Mouse (Mus musculus) kidney, adult 2 months (tissue): ENCODE data around the gene Sugct. TPM values are rescaled to one million over a fixed set of nuclear protein-coding genes. Genes with fewer than 3 reads are reported as not detected.
"Not testable (repeated sequence)": the region's sequence is repeated elsewhere in the genome, so short reads cannot be mapped to it uniquely, and the experiment has no call there.

Source experiments
- DNase-seq: peaks from one replicate; pipeline ENCODE4 v3.0.0; 2021
- H3K27ac ChIP-seq: fragments of 200-500 bp; 2 replicates; pipeline ENCODE4 v1.5.1; 2012; ENCODE audit warnings: low read depth, low read length, control low read depth, inconsistent platforms; ENCODE audit not compliant: insufficient read depth
- H3K27me3 ChIP-seq: fragments of 200-500 bp; replicated peaks from 2 replicates; pipeline ENCODE4 v1.6.1; 2012; ENCODE audit warnings: mild to moderate bottlenecking, moderate library complexity, low read length, inconsistent platforms; ENCODE audit not compliant: control insufficient read depth, insufficient read depth
- H3K36me3 ChIP-seq: fragments of 200-500 bp; 2 replicates; pipeline ENCODE4 v1.6.1; 2012; ENCODE audit warnings: mild to moderate bottlenecking, moderate library complexity, low read length, inconsistent platforms; ENCODE audit not compliant: control insufficient read depth, insufficient read depth
- H3K4me1 ChIP-seq: fragments of 200-500 bp; 2 replicates; pipeline ENCODE4 v1.6.1; 2011; ENCODE audit warnings: low read length; ENCODE audit not compliant: control insufficient read depth, insufficient read depth
- H3K4me3 ChIP-seq: fragments of 200-500 bp; 2 replicates; pipeline ENCODE4 v1.5.1; 2011; ENCODE audit warnings: mild to moderate bottlenecking, low read depth, low read length, control low read depth; ENCODE audit not compliant: insufficient read depth
- CTCF ChIP-seq: fragments of 200-500 bp; conservative IDR thresholded peaks from 2 replicates; pipeline ENCODE4 v1.5.1; 2011; ENCODE audit warnings: low read depth, mild to moderate bottlenecking, control low read depth, low read length, moderate library complexity, mixed read lengths; ENCODE audit not compliant: insufficient read depth, insufficient read length
- POLR2A ChIP-seq: fragments of 200-500 bp; IDR thresholded peaks from one replicate; pipeline ENCODE4 v1.6.1; 2011; ENCODE audit warnings: low read depth, low read length, control low read depth
- WGBS: fragments of 180-500 bp; shearing (Covaris S2); methylation state at CpG from one replicate; pipeline ENCODE4 v1.1.7; 2018; 5-methylcytosine and 5-hydroxymethylcytosine counted together
- polyA plus RNA-seq: library from polyadenylated mRNA; depleted of rRNA; stranded (reverse); fragments of >200 nt; gene quantifications from 2 replicates; pipeline ENCODE4 v1.2.3, GENCODE M21; 2012

Sugct gene
- polyA plus RNA-seq, 1 experiment = 35.5 TPM

GRCm38 (mm10) chr13:16835111-16835510 is 860.2 kb downstream of the Sugct start:
- Histone ChIP-seq H3K27ac (no peak overlapping the region), H3K36me3 (no peaks in the 10 kb centered on the region), H3K27me3 (no peaks in the 10 kb centered on the region), H3K4me1 (no peaks in the 10 kb centered on the region), H3K4me3 (no peak overlapping the region)
- DNase-seq = peak; percentile 4
- whole genome bisulfite sequencing = 39% methylated on average over 2 of the region's 2 CpGs
- TF ChIP-seq CTCF (no peak), POLR2A (no peak)

DNA sequence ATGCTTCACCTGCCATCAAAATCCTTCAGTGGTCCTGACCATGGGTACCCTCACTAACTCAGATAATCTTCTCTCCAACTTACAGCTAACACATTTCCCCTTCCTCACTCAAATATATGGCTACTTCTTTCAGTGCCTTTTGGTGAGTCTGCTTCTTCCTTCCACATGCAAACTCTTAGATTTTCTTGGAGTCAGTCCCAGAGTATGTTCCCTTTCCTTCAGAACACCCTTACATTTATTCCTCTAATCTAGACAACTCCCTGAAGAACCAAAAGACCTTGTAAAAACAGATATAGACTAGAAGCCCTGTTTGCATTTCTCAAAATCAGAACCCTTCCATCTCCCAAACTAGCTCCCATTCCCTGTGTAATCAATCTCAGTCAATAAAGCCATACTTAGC is 862.3 kb downstream of the Sugct start:
- Histone ChIP-seq H3K4me1 (no peaks in the 10 kb centered on the region), H3K4me3 (no peak overlapping the region), H3K36me3 (no peaks in the 10 kb centered on the region), H3K27ac (no peak overlapping the region), H3K27me3 (no peaks in the 10 kb centered on the region)
- DNase-seq = no peak
- no peak for TF ChIP-seq CTCF
- TF ChIP-seq POLR2A = no peak

DNA sequence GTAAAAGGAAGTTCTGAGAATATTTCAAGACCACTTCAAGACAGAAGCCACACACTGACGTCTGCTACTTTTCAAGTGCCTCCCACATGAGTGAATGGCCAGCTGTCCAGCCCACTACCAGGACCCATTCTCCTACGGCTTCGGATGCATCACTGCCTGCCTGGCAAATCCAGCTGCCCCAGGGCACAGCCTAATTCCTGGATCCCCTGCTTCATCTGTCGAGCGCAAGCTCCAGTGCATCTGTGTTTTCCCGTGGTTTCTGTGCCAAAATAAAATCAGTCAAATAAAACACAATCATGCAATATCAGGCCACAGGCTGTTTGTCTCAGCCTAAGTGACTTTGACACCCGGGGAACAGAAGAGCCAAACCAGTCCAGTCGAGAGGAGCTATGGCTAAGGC is 863.5 kb downstream of the Sugct start:
- Histone ChIP-seq H3K27ac (no peak overlapping the region), H3K4me3 (no peak overlapping the region), H3K36me3 (no peaks in the 10 kb centered on the region), H3K27me3 (no peaks in the 10 kb centered on the region), H3K4me1 (no peaks in the 10 kb centered on the region)
- no peak for TF ChIP-seq CTCF
- TF ChIP-seq POLR2A = no peak
- no peak for DNase-seq
- WGBS = 57% methylated on average over 8 of the region's 8 CpGs

DNA sequence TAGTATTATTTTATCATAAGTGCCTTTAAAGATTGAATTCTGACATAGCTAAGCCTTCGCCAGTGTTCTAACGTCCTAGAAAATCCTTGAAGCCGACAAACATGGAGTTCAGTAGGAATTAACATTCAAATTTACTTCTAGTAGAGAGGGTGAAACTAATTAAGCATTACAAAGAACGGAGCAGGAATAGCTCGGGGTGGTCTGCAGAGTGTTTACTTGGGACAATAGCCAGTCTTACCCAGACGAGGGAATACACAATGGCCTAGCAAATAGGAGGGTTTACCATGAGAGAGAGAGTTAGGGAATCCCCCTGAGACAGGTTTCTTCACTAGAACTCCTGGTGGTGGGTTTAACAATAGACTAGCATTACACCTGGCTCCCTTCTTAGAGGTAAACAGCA is 865.1 kb downstream of the Sugct start:
- H3K27ac ChIP-seq, DNase-seq, H3K27me3 ChIP-seq, H3K4me3 ChIP-seq, H3K36me3 ChIP-seq, H3K4me1 ChIP-seq: not testable (repeated sequence)
- WGBS = 65% methylated on average over 6 of the region's 6 CpGs

GRCm38 (mm10) chr13:16829589-16829988 is 865.8 kb downstream of the Sugct start:
- whole genome bisulfite sequencing = 49% methylated on average over 2 of the region's 2 CpGs

DNA sequence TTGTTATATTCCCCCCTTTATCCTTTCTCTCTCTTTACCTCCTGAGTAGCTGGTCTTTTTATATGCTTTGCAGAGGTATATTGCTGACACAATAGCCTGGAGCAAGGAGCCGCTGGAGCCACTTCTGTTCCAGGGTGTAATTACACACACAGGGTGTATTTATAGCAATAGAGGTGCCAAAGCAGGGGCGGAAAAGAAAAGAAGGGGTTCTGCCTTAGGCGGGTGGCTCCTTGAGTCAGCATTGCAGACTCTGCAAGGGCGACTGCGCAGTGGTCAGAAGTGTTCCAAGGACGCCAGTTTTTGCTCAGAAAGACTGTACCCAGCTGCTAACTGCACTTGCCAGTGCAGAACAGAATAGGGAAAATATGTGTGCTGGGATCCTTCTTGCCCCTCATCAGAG is 869.7 kb downstream of the Sugct start:
- Histone ChIP-seq H3K36me3 (no peaks in the 10 kb centered on the region), H3K27me3 (no peaks in the 10 kb centered on the region), H3K4me1 (no peaks in the 10 kb centered on the region), H3K27ac (no peak overlapping the region), H3K4me3 (no peak overlapping the region)
- no peak for DNase-seq
- WGBS = 63% methylated on average over 6 of the region's 6 CpGs
- TF ChIP-seq POLR2A (no peak), CTCF (no peak)

More at GRCm38 (mm10) chr13:16829589-16829988, 865.8 kb downstream of the Sugct start:
- DNase-seq = peak; percentile 16
- TF ChIP-seq POLR2A (no peak), CTCF (no peak)
- H3K27me3 ChIP-seq = no peaks in the 10 kb centered on the region
- H3K4me1 ChIP-seq = no peaks in the 10 kb centered on the region
- no peaks in the 10 kb centered on the region for H3K36me3 ChIP-seq
- no peak overlapping the region for H3K4me3 ChIP-seq
- H3K27ac ChIP-seq = no peak overlapping the region

DNA sequence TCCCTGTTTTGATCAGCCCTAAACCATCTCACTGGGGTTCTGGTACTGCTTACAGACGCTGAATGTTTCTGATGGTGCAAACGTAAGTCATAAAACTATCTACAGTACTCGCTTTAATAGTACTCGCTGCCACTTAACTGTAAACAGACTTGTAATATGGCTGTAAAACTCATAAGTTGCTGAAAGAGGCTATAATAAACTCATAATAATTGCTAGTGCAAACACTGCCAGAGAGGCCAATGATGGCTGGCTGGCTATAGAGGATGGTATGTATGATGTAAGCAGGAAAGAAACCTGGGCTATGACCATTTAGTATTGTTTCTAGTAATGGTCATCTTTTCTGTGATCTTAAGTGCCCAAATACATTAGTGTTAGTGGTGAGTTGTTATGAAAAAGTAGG is 873.6 kb downstream of the Sugct start:
- WGBS = 86% methylated on average over 4 of the region's 4 CpGs

DNA sequence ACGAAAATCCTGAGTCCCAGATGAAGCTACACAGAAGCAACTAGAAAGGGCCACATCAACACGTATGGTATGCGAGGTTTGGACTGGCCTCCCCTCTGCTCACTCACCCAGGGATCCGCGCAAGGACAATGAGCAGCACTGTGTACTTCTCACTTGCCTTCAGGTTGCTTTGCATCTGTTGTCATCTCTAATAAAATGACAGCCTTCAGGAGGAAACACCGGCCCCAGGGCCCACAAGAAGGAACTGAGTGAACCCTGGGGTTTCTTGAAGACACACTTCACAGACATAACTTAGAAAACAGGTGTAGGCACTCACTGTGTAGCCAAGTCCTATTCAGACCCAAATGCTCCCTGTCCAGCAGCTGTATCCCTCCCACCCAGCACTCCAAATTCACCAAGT is 877.9 kb downstream of the Sugct start:
- no peaks in the 10 kb centered on the region for H3K27me3 ChIP-seq
- DNase-seq = no peak
- TF ChIP-seq CTCF (no peak), POLR2A (no peak)
- no peaks in the 10 kb centered on the region for H3K36me3 ChIP-seq
- no peak overlapping the region for H3K27ac ChIP-seq
- no peak overlapping the region for H3K4me3 ChIP-seq
- 89% methylated on average over 6 of the region's 6 CpGs for WGBS
- H3K4me1 ChIP-seq = no peaks in the 10 kb centered on the region

More for the DNA sequence above, 873.6 kb downstream of the Sugct start:
- Histone ChIP-seq H3K27ac (no peak overlapping the region), H3K36me3 (no peaks in the 10 kb centered on the region), H3K4me3 (no peak overlapping the region), H3K27me3 (no peaks in the 10 kb centered on the region), H3K4me1 (no peaks in the 10 kb centered on the region)
- TF ChIP-seq POLR2A (no peak), CTCF (no peak)
- no peak for DNase-seq
